In genomic region chr7:27472596-27472995, GRCm38 (mm10) we compare ENCODE assay signal across 8 mouse cellular contexts. TPM values are rescaled to one million over a fixed set of nuclear protein-coding genes. Genes with fewer than 3 reads are reported as not detected.
DNase-seq lines count a peak whose midpoint lies in the region; ATAC-seq lines count a peak whose summit lies in the region.

No protein-coding gene starts in this region.

- peak overlapping the region; percentile 95 for H3K4me3 ChIP-seq in kidney, embryonic 16.5 days (ENCODE audit: low read length)
- peak overlapping the region; percentile 80 for H3K4me3 ChIP-seq in hindbrain, embryonic 10.5 days

- no peaks in the 10 kb centered on the region for H3K9me3 ChIP-seq in kidney, embryonic 16.5 days (ENCODE audit: low read length)
- no peaks in the 10 kb centered on the region for H3K9me3 ChIP-seq in hindbrain, embryonic 10.5 days

- 43% methylated on average over 7 of the region's 7 CpGs for WGBS in kidney, embryonic 16.5 days
- WGBS in hindbrain, embryonic 10.5 days = 49% methylated on average over 7 of the region's 7 CpGs

- H3K4me1 ChIP-seq in kidney, embryonic 16.5 days (ENCODE audit: insufficient read depth, low read length) = peaks cover 12% of the 10 kb centered on the region; the same call in 1 of the 2 replicates
- peaks cover 15% of the 10 kb centered on the region for H3K4me1 ChIP-seq in hindbrain, embryonic 10.5 days (replicated peaks)

- H3K4me2 ChIP-seq in kidney, embryonic 16.5 days (replicated peaks; ENCODE audit: low read depth, low read length) = peak overlapping the region; percentile 67

- no peak for ATAC-seq in kidney, embryonic 16.5 days (ENCODE audit: low FRiP score, low TSS enrichment)
- ATAC-seq in inflammation-experienced regulatory T-cells, adult 6 months = no peak

- H3K36me3 ChIP-seq in kidney, embryonic 16.5 days (ENCODE audit: insufficient read depth, low read length) = peaks cover 11% of the 10 kb centered on the region
- H3K36me3 ChIP-seq in hindbrain, embryonic 10.5 days = peaks cover 17% of the 10 kb centered on the region

- H3K27ac ChIP-seq in kidney, embryonic 16.5 days (ENCODE audit: low read length) = peak overlapping the region; percentile 97
- H3K27ac ChIP-seq in hindbrain, embryonic 10.5 days = peak overlapping the region; percentile 91

- peak overlapping the region; percentile 46; the same call in 1 of the 2 replicates for H3K9ac ChIP-seq in kidney, embryonic 16.5 days (replicated peaks; ENCODE audit: low read length)

- no peak for DNase-seq in kidney, postnatal 36 days
- peak; percentile 27 for DNase-seq in adipocyte (ENCODE audit: low spot score)
- DNase-seq in hindbrain, embryonic 10.5 days (ENCODE audit: low spot score) = no peak
- peak; percentile 13 for DNase-seq in lung, postnatal 10 days
- DNase-seq in embryo, embryonic 10 days (ENCODE audit: low spot score) = no peak
- no peak for DNase-seq in right cerebral cortex, postnatal 36 days (ENCODE audit: low spot score in 2 of 2)

- no peaks in the 10 kb centered on the region for H3K27me3 ChIP-seq in kidney, embryonic 16.5 days (ENCODE audit: insufficient read depth, low read length)
- H3K27me3 ChIP-seq in hindbrain, embryonic 10.5 days (ENCODE audit: insufficient read depth, poor library complexity, severe bottlenecking) = no peaks in the 10 kb centered on the region

RNA-seq across cellular contexts. Expression of gene Sertad3, which starts 1.0 kb away (rescaled TPM):
- polyA plus RNA-seq in kidney, embryonic 16.5 days (2015; fragmentation: Nextera tagmentation; extraction: Ambion mirVana) = 27.5 and 32.5 TPM in 2 replicates
- polyA plus RNA-seq in hindbrain, embryonic 10.5 days (2016; fragmentation: Nextera tagmentation; extraction: Ambion mirVana) = 23.0 and 24.2 TPM in 2 replicates
- polyA plus RNA-seq in inflammation-experienced regulatory T-cells, adult 6 months (2017; shearing (Covaris generic)) = 10 to 100 TPM; 37.6 to 53.5 (median 42.6) TPM

RNA-seq across cellular contexts. Expression of gene Sertad1, which starts 14.1 kb away (rescaled TPM):
- 42.3 and 45.8 TPM in 2 replicates for polyA plus RNA-seq in kidney, embryonic 16.5 days (2015; fragmentation: Nextera tagmentation; extraction: Ambion mirVana)
- polyA plus RNA-seq in hindbrain, embryonic 10.5 days (2016; fragmentation: Nextera tagmentation; extraction: Ambion mirVana) = 21.5 and 23.6 TPM in 2 replicates
- polyA plus RNA-seq in inflammation-experienced regulatory T-cells, adult 6 months (2017; shearing (Covaris generic)) = 10 to 100 TPM; 38.7 to 44.4 (median 40.2) TPM

RNA-seq across cellular contexts. Expression of gene Blvrb, which starts 24.8 kb away (rescaled TPM):
- polyA plus RNA-seq in kidney, embryonic 16.5 days (2015; fragmentation: Nextera tagmentation; extraction: Ambion mirVana) = 50.8 and 54.6 TPM in 2 replicates
- 40.6 and 41.8 TPM in 2 replicates for polyA plus RNA-seq in hindbrain, embryonic 10.5 days (2016; fragmentation: Nextera tagmentation; extraction: Ambion mirVana)
- 10 to 100 TPM in 2 of 3 experiments, 1 to 10 TPM in 1; 6.0 to 21.7 (median 17.0) TPM for polyA plus RNA-seq in inflammation-experienced regulatory T-cells, adult 6 months (2017; shearing (Covaris generic))

RNA-seq across cellular contexts. Expression of gene Sptbn4, which starts 25.1 kb away (rescaled TPM):
- 0.31 and 0.40 TPM in 2 replicates for polyA plus RNA-seq in kidney, embryonic 16.5 days (2015; fragmentation: Nextera tagmentation; extraction: Ambion mirVana)
- 0.33 and 0.34 TPM in 2 replicates for polyA plus RNA-seq in hindbrain, embryonic 10.5 days (2016; fragmentation: Nextera tagmentation; extraction: Ambion mirVana)
- under 1 TPM; 0.12 to 0.23 (median 0.13) TPM for polyA plus RNA-seq in inflammation-experienced regulatory T-cells, adult 6 months (2017; shearing (Covaris generic))

RNA-seq across cellular contexts. Expression of gene Prx, which starts 26.5 kb away (rescaled TPM):
- polyA plus RNA-seq in kidney, embryonic 16.5 days (2015; fragmentation: Nextera tagmentation; extraction: Ambion mirVana) = 4.9 and 5.1 TPM in 2 replicates
- 2.5 and 3.4 TPM in 2 replicates for polyA plus RNA-seq in hindbrain, embryonic 10.5 days (2016; fragmentation: Nextera tagmentation; extraction: Ambion mirVana)
- under 1 TPM; 0.24 to 0.52 (median 0.30) TPM for polyA plus RNA-seq in inflammation-experienced regulatory T-cells, adult 6 months (2017; shearing (Covaris generic))

Comparison
In these comparisons a context has a peak if more than half of its experiments do, and no peak if none do; other contexts are left out.
1. DNase-seq: peak in adipocyte (single experiment) and lung, postnatal 10 days (single experiment); none in kidney, postnatal 36 days (0 of 2), hindbrain, embryonic 10.5 days (single experiment), embryo, embryonic 10 days (single experiment) and right cerebral cortex, postnatal 36 days (0 of 2).